Mouse (Mus musculus): ENCODE results near the gene Foxn1.

- TF ChIP-seq CTCF (IDR thresholded peaks at IDR 0.05; ENCODE audit: low read depth, low read length), result 0 out of 2 replicates have a peak, but pooled peaks have one; percentile 16
- TF ChIP-seq POLR2A (IDR thresholded peaks at IDR 0.05; ENCODE audit: borderline replicate concordance, low read depth, low read length), result no peak
Measured at GRCm38 (mm10) chr11:78327634-78328511, 58.5 kb downstream of the Foxn1 start, which contains the start of gene Pigs.
